Mouse (Mus musculus) 416B (cell line): ENCODE measurements at regions not wholly inside any gene's neighbourhood (a gene's known extent, or its start where the extent isn't known, plus 50 kb on each side); places are given as distances from the start of the nearest gene placed in this dataset.

ENCODE experiments used
- DNase-seq: peaks from one replicate; pipeline ENCODE4 v3.0.0; 2011; ENCODE audit warnings: low read depth

- no peak for DNase-seq
Observed at GRCm38 (mm10) chr8:128043392-128043791, 315.0 kb upstream of the Nrp1 start.

- DNase-seq: no peak
Observed at GRCm38 (mm10) chr8:128056251-128056650, 302.2 kb upstream of the Nrp1 start.

- no peak for DNase-seq
Observed at GRCm38 (mm10) chr8:128057845-128058244, 300.6 kb upstream of the Nrp1 start.

GRCm38 (mm10) chr8:128059817-128060216, 298.6 kb upstream of the Nrp1 start:
- no peak for DNase-seq

- no peak for DNase-seq
Observed at GRCm38 (mm10) chr8:128064211-128064610, 294.2 kb upstream of the Nrp1 start.

- no peak for DNase-seq
Observed at GRCm38 (mm10) chr8:128065127-128065526, 293.3 kb upstream of the Nrp1 start.

- DNase-seq: no peak
Observed at GRCm38 (mm10) chr8:128065964-128066680, 292.3 kb upstream of the Nrp1 start.

GRCm38 (mm10) chr8:128069749-128070148, 288.7 kb upstream of the Nrp1 start:
- no peak for DNase-seq

GRCm38 (mm10) chr8:128075566-128075965, 282.8 kb upstream of the Nrp1 start:
- DNase-seq: no peak

GRCm38 (mm10) chr8:128076226-128076625, 282.2 kb upstream of the Nrp1 start:
- DNase-seq: no peak

- DNase-seq: peak; percentile 59
Observed at GRCm38 (mm10) chr8:128078740-128079139, 279.7 kb upstream of the Nrp1 start.

GRCm38 (mm10) chr8:128085800-128086199, 272.6 kb upstream of the Nrp1 start:
- peak; percentile 29 for DNase-seq

GRCm38 (mm10) chr8:128087500-128087899, 270.9 kb upstream of the Nrp1 start:
- no peak for DNase-seq

GRCm38 (mm10) chr8:128092826-128093225, 265.6 kb upstream of the Nrp1 start:
- DNase-seq: no peak

- no peak for DNase-seq
Observed at GRCm38 (mm10) chr8:128095451-128095850, 263.0 kb upstream of the Nrp1 start.

- DNase-seq: no peak
Observed at GRCm38 (mm10) chr8:128097601-128098000, 260.8 kb upstream of the Nrp1 start.

- no peak for DNase-seq
Observed at GRCm38 (mm10) chr8:128103380-128103779, 255.0 kb upstream of the Nrp1 start.

GRCm38 (mm10) chr8:128106569-128106968, 251.8 kb upstream of the Nrp1 start:
- no peak for DNase-seq

GRCm38 (mm10) chr8:128107041-128107440, 251.4 kb upstream of the Nrp1 start:
- DNase-seq: no peak

- no peak for DNase-seq
Observed at GRCm38 (mm10) chr8:128109036-128109435, 249.4 kb upstream of the Nrp1 start.

- DNase-seq: no peak
Observed at GRCm38 (mm10) chr8:128111132-128111531, 247.3 kb upstream of the Nrp1 start.

GRCm38 (mm10) chr8:128113116-128113515, 245.3 kb upstream of the Nrp1 start:
- no peak for DNase-seq

- DNase-seq: peak; percentile 17
Observed at GRCm38 (mm10) chr8:128141290-128141966, 217.0 kb upstream of the Nrp1 start.
